Mouse (Mus musculus) liver, embryonic 13.5 days (tissue): ENCODE results near the gene Cnnm2. TPM values are rescaled to one million over a fixed set of nuclear protein-coding genes. Genes with fewer than 3 reads are reported as not detected.
A peak's percentile ranks its signal among the peaks of the same experiment; 100 is the strongest.
"Not testable (repeated sequence)": the region's sequence is repeated elsewhere in the genome, so short reads cannot be mapped to it uniquely, and the experiment has no call there.

Experiments used
- ATAC-seq: fragments of 200-750 bp; cut with Nextera tagmentation; 2 replicates; pipeline ENCODE4 v1.8.0; 2017; ENCODE audit warnings: low read depth, mild to moderate bottlenecking, moderate number of reproducible peaks, moderate library complexity
- DNase-seq: peaks from one replicate; pipeline ENCODE4 v3.0.0; 2022
- H3K27ac ChIP-seq: fragments of 300-500 bp; sonication (generic); 2 replicates; pipeline ENCODE4 v1.5.1; 2015; ENCODE audit warnings: moderate library complexity, mild to moderate bottlenecking, inconsistent platforms
- H3K27me3 ChIP-seq: fragments of 300-500 bp; sonication (generic); 2 replicates; pipeline ENCODE4 v1.6.1; 2015; ENCODE audit warnings: mild to moderate bottlenecking, inconsistent platforms
- H3K36me3 ChIP-seq: fragments of 300-500 bp; sonication (generic); 2 replicates; pipeline ENCODE4 v1.6.1; 2015; ENCODE audit warnings: mild to moderate bottlenecking, inconsistent platforms
- H3K4me1 ChIP-seq: fragments of 300-500 bp; sonication (generic); replicated peaks from 2 replicates; pipeline ENCODE4 v1.6.1; 2015; ENCODE audit warnings: inconsistent platforms
- H3K4me2 ChIP-seq: fragments of 300-500 bp; sonication (generic); 2 replicates; pipeline ENCODE4 v1.6.1; 2015; ENCODE audit warnings: inconsistent platforms, mild to moderate bottlenecking, moderate library complexity
- H3K4me3 ChIP-seq: fragments of 300-500 bp; sonication (generic); replicated peaks from 2 replicates; pipeline ENCODE4 v1.5.1; 2015; ENCODE audit warnings: mild to moderate bottlenecking, inconsistent platforms
- H3K9ac ChIP-seq: fragments of 300-500 bp; sonication (generic); 2 replicates; pipeline ENCODE4 v1.6.1; 2015; ENCODE audit warnings: mild to moderate bottlenecking, inconsistent platforms
- H3K9me3 ChIP-seq: fragments of 300-500 bp; sonication (generic); replicated peaks from 2 replicates; pipeline ENCODE4 v1.6.1; 2016; ENCODE audit warnings: inconsistent platforms
- WGBS: fragments of 180-500 bp; shearing (Covaris S2); methylation state at CpG from one replicate; pipeline ENCODE4 v1.1.7; 2015; ENCODE audit not compliant: insufficient replicate concordance; 5-methylcytosine and 5-hydroxymethylcytosine counted together
- polyA plus RNA-seq: library from polyadenylated mRNA; unstranded; fragments of >200 nt; fragmentation: Nextera tagmentation; extraction: Ambion mirVana; gene quantifications from 2 replicates; pipeline ENCODE4 v1.2.1, GENCODE M21; 2015

Cnnm2 gene
- 1.2 and 1.7 TPM in 2 replicates for polyA plus RNA-seq

DNA sequence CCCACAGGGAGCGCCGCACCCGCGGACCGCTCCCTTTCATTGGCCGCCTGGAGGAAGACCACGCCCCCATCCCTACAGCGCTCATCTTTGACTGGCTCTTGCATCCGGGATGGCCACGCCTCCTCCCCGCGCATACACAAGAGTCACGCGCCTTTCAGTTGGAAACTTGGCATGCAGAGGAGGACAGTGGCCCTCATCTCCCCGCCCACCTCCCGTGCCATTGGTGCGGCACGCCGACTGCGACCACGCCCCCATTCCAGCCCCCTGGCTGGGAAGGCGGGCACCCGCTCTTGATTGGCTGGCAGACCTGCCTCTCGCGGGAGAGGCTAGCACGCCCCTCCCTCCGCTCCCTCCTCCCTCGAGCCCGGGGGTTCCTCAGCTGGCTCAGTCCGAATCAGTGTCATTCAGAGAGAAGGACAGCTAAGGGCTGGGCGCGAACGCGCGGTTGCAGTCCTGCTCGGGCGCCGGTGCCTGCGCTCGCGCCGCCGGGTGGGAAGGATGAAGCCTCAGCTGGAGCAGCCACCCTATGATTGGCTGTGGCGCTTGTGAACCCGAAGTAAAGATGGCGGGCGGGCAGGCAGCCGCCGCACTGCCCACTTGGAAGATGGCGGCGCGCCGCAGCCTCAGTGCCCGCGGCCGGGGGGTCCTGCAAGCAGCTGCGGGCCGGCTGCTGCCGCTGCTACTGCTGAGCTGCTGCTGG lies at the start of gene Cnnm2:
Gene Cnnm2, plus strand, starts transcription at position 350 of the 700 bp plus-strand sequence.
- Histone ChIP-seq H3K4me2 (peak within 1 kb of the TSS; percentile 100), H3K4me1 (peaks cover 46% of the 10 kb centered on the region), H3K36me3 (no peaks in the 10 kb centered on the region), H3K27me3 (peaks cover 57% of the 10 kb centered on the region), H3K9me3 (no peaks in the 10 kb centered on the region), H3K27ac (peak within 1 kb of the TSS; percentile 81), H3K4me3 (peak within 1 kb of the TSS; percentile 96), H3K9ac (peak within 1 kb of the TSS; percentile 85)
- WGBS = under 1% methylated on average over 59 of the region's 59 CpGs
- ATAC-seq (peak; percentile 93), DNase-seq (peak; percentile 100)

GRCm38 (mm10) chr19:46714234-46714633 lies 47.2 kb upstream of the Cnnm2 start:
- peaks cover 14% of the 10 kb centered on the region for H3K36me3 ChIP-seq
- H3K4me3 ChIP-seq = no peak overlapping the region
- no peaks in the 10 kb centered on the region for H3K9me3 ChIP-seq
- H3K27ac ChIP-seq = no peak overlapping the region
- H3K4me1 ChIP-seq = no peaks in the 10 kb centered on the region; the same call in 1 of the 2 replicates
- H3K9ac ChIP-seq = no peak overlapping the region
- ATAC-seq = no peak
- WGBS = 74% methylated on average over 8 of the region's 8 CpGs
- H3K4me2 ChIP-seq = no peak overlapping the region
- no peak for DNase-seq
- no peaks in the 10 kb centered on the region for H3K27me3 ChIP-seq

GRCm38 (mm10) chr19:46715016-46715415 lies 46.4 kb upstream of the Cnnm2 start:
- Histone ChIP-seq H3K4me3 (no peak overlapping the region), H3K4me2 (no peak overlapping the region), H3K4me1 (no peaks in the 10 kb centered on the region; the same call in 1 of the 2 replicates), H3K36me3 (peaks cover 15% of the 10 kb centered on the region), H3K27me3 (no peaks in the 10 kb centered on the region), H3K27ac (no peak overlapping the region), H3K9me3 (no peaks in the 10 kb centered on the region), H3K9ac (no peak overlapping the region)
- ATAC-seq = no peak
- no peak for DNase-seq
- 75% methylated on average over 8 of the region's 8 CpGs for WGBS

DNA sequence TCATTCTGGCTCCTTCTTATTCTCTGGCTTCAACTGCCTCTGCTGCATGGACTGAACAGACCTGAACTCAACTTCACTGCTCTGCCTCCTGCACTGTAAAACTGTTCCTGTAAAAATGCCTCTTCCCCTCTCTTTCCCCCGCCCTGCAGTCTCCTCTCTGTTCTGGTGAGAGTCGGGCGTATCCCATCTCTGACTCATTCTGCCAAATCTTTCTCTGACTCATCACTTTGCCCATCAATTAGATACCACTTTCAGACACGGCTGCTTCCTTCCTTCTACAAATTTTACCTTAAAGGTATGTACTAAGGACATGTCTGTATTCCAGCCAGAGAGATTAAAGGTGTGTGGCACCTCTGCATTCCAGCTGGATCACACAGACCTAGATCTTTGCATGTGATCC lies 43.2 kb upstream of the Cnnm2 start:
- Histone ChIP-seq H3K36me3 (peaks cover 11% of the 10 kb centered on the region), H3K27me3 (no peaks in the 10 kb centered on the region), H3K27ac (no peak overlapping the region), H3K4me1 (no peaks in the 10 kb centered on the region; the same call in 1 of the 2 replicates), H3K9me3 (no peaks in the 10 kb centered on the region), H3K4me3 (no peak overlapping the region), H3K9ac (no peak overlapping the region), H3K4me2 (no peak overlapping the region)
- DNase-seq (no peak), ATAC-seq (no peak)
- 49% methylated on average over 4 of the region's 4 CpGs for WGBS

GRCm38 (mm10) chr19:46724411-46724810 lies 37.0 kb upstream of the Cnnm2 start:
- no peak for ATAC-seq
- H3K4me1 ChIP-seq = peaks cover 25% of the 10 kb centered on the region
- H3K36me3 ChIP-seq = peaks cover 10% of the 10 kb centered on the region; the same call in 1 of the 2 replicates
- H3K4me3 ChIP-seq = no peak overlapping the region
- H3K27me3 ChIP-seq = no peaks in the 10 kb centered on the region
- no peak for DNase-seq
- H3K27ac ChIP-seq = no peak overlapping the region
- H3K9me3 ChIP-seq = no peaks in the 10 kb centered on the region
- H3K9ac ChIP-seq = no peak overlapping the region
- 72% methylated on average over 11 of the region's 11 CpGs for WGBS
- no peak overlapping the region for H3K4me2 ChIP-seq

GRCm38 (mm10) chr19:46726142-46726541 lies 35.3 kb upstream of the Cnnm2 start:
- ATAC-seq (no peak), DNase-seq (no peak)
- Histone ChIP-seq H3K4me3 (no peak overlapping the region), H3K27ac (no peak overlapping the region), H3K27me3 (no peaks in the 10 kb centered on the region), H3K4me2 (no peak overlapping the region), H3K9me3 (no peaks in the 10 kb centered on the region), H3K4me1 (peaks cover 25% of the 10 kb centered on the region), H3K9ac (no peak overlapping the region), H3K36me3 (peaks cover 7% of the 10 kb centered on the region; the same call in 1 of the 2 replicates)
- WGBS = 88% methylated on average over 8 of the region's 8 CpGs

DNA sequence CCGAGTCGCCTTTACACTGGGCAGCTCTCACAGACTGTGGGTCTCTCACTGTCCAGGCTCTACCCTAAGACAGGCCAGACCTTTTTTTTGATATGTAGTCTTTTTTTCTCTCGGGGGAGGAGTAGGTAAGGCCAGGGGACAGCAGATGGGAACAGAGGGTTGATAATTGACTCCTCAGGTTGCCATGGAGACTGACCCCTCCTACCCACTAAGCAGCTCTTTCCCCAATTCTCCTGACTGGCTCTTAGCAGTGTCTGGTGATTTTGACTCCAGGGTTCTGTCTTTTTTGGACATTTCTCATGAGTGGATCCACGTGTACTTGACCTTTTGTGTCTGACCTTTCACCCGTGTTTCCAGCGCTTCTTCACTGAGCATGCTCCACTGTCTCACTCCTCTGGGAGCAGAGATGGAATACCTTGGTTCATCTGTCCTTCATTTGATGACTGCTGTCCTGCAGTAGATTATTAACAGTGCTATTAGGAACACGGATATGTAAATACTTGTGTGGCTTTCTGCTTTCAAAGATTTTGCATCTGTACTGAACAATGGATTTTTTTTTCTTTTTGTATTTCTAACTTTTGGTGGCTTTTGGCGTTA lies 34.2 kb upstream of the Cnnm2 start:
- peak overlapping the region; percentile 25 for H3K27ac ChIP-seq
- peak; percentile 29 for DNase-seq
- H3K4me2 ChIP-seq = peak overlapping the region; percentile 51
- no peaks in the 10 kb centered on the region for H3K27me3 ChIP-seq
- ATAC-seq = peak; percentile 63
- H3K9me3 ChIP-seq = no peaks in the 10 kb centered on the region
- 48% methylated on average over 8 of the region's 8 CpGs for WGBS
- no peak overlapping the region for H3K4me3 ChIP-seq
- no peak overlapping the region for H3K9ac ChIP-seq
- peaks cover 7% of the 10 kb centered on the region; the same call in 1 of the 2 replicates for H3K36me3 ChIP-seq
- H3K4me1 ChIP-seq = peaks cover 25% of the 10 kb centered on the region

DNA sequence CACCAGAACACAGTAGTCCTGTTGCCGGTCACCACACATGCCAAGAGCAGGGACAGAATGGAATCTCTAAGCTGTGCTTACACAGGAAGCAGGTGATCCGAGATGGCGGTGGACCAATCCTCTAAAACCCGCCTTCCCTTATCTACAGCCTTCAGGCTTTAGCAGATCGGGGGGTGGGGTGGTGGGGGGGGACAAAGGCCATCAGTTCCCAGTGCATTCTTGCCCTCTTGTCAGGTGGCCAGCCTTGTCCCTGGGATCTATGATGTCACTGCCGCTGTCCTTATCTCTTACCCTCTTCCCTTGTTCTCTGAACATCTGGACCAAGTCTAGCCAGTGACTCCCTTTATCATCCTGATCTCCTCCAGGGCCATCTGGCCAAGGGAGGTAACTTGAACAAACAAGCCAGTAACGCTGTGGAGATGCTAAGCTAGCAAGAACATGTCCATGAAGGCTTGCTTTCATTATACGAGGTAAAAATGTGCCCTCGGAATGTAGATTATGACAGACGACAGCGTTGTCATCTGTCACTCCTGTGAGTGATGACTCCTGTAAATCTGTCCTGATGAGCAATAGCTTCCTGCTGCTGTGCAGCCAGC lies 33.4 kb upstream of the Cnnm2 start:
- Histone ChIP-seq H3K27me3 (no peaks in the 10 kb centered on the region), H3K4me2 (peak overlapping the region; percentile 51), H3K9ac (peak overlapping the region; percentile 16; the same call in 1 of the 2 replicates), H3K27ac (peak overlapping the region; percentile 25; the same call in 1 of the 2 replicates), H3K36me3 (peaks cover 7% of the 10 kb centered on the region; the same call in 1 of the 2 replicates), H3K4me3 (no peak overlapping the region), H3K4me1 (peaks cover 25% of the 10 kb centered on the region), H3K9me3 (no peaks in the 10 kb centered on the region)
- peak; percentile 44 for DNase-seq
- peak; percentile 81 for ATAC-seq
- WGBS = 8% methylated on average over 11 of the region's 11 CpGs

DNA sequence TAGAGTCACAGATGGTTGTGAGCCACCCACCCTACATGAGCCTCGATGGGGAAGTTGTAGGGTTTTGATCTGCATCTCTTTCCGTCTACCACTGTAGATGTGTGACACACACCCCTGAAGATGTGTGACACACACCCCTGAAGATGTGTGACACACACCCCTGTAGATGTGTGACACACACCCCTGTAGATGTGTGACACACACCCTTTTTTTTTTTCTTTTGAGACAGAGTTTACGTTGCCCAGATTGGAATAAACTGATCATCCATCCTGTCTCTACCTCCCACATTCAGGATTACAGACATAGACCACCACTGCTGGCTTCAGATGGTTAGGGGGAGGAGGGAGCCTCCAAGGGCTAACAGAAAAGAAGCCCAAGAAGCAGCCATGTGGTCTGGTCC lies 32.5 kb upstream of the Cnnm2 start:
- Histone ChIP-seq H3K36me3 (peaks cover 7% of the 10 kb centered on the region; the same call in 1 of the 2 replicates), H3K4me1 (peaks cover 25% of the 10 kb centered on the region), H3K4me3 (no peak overlapping the region), H3K9me3 (no peaks in the 10 kb centered on the region), H3K4me2 (no peak overlapping the region), H3K27ac (no peak overlapping the region), H3K27me3 (no peaks in the 10 kb centered on the region), H3K9ac (no peak overlapping the region)
- no peak for ATAC-seq
- WGBS = 65% methylated on average over 3 of the region's 3 CpGs
- no peak for DNase-seq

DNA sequence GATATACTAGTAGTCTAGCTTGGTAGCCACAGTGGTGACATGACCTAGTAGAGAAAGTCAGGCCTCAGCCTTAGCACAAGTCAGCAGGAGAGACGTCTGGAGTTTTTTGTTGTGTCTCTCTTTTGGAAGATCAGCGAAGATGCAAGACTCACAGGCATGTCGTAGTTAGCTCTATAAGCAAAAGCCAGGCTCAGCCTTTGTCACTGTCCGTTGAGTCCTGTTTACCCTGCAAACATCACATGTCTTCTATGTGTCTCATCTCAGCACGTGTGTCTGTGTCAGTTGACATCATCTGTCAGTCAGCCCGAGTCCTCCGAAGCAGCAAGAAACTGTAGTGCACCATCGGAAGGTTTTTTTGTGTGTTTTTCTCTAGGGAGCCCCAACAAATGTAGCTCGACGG lies 30.0 kb upstream of the Cnnm2 start:
- H3K27me3 ChIP-seq = no peaks in the 10 kb centered on the region
- peaks cover 2% of the 10 kb centered on the region; the same call in 1 of the 2 replicates for H3K36me3 ChIP-seq
- no peak for ATAC-seq
- no peak overlapping the region for H3K27ac ChIP-seq
- H3K9me3 ChIP-seq = no peaks in the 10 kb centered on the region
- no peak overlapping the region for H3K9ac ChIP-seq
- H3K4me1 ChIP-seq = peaks cover 32% of the 10 kb centered on the region
- DNase-seq = no peak
- no peak overlapping the region for H3K4me3 ChIP-seq
- no peak overlapping the region for H3K4me2 ChIP-seq
- 76% methylated on average over 10 of the region's 10 CpGs for WGBS

DNA sequence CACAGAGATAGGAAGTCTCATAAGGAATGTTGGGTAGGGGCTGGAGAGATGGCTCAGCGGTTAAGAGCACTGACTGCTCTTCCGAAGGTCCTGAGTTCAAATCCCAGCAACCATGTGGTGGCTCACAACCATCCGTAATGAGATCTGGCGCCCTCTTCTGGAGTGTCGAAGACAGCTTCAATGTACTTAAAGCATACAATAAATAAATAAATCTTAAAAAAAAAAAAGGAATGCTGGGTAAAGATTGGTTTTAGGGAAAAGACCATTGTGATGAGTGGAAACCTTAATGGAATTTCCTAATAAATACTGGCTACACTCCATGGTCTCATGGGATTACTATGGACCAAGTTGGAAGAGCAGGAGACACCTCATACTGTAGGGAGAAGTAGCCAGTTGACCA lies 28.7 kb upstream of the Cnnm2 start:
- not testable (repeated sequence) for H3K27ac ChIP-seq, ATAC-seq, DNase-seq, H3K9ac ChIP-seq, H3K9me3 ChIP-seq, H3K27me3 ChIP-seq, H3K36me3 ChIP-seq, H3K4me2 ChIP-seq, H3K4me3 ChIP-seq
- H3K4me1 ChIP-seq = peaks cover 20% of the 10 kb centered on the region
- 86% methylated on average over 5 of the region's 5 CpGs for WGBS
